In the genomic region with DNA sequence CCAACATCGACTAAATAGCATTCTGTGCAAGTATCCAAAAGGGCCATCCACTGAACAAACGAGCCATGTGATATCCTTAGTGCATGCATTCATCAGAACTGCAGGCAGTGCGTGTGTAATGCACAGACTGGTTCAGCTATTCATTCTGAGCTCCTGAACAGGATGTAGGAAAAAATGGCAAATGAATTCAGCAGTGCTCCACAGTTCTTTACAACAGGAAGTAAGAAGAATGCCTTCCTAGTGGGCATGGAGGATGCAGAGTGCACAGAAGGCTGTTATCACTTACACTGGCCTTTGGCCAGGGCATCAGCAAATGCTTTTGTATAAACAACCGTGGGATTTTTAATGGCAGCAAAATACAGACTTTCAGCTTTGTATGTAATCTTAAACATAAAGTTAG, we compare ENCODE assay signal across 31 mouse cellular contexts.
DNase-seq lines count a peak whose midpoint lies in the region; ATAC-seq and TF ChIP-seq lines count a peak whose summit lies in the region.
"Had no signal": no experiment of that assay in that cellular context is flagged by ENCODE, and none has a peak within 500 bp of the region (broad histone marks: within the 10 kb centered on the region; RNA-seq: fewer than 3 reads in every experiment).

No protein-coding gene starts in this region.

- no peak overlapping the region for H3K9ac ChIP-seq in heart, embryonic 13.5 days
- no peak overlapping the region for H3K9ac ChIP-seq in kidney, postnatal 0 days (ENCODE audit: low read depth, low read length)
- H3K9ac ChIP-seq: embryonic facial prominence, embryonic 13.5 days; hindbrain, embryonic 14.5 days; limb, embryonic 12.5 days; neural tube, embryonic 12.5 days had no signal

- TF ChIP-seq CTCF in kidney, postnatal 0 days (IDR thresholded peaks at IDR 0.05; ENCODE audit: low read depth): no peak
- no peak for TF ChIP-seq CTCF in brain, embryonic 14.5 days (IDR thresholded peaks at IDR 0.05; ENCODE audit: borderline replicate concordance, extremely low read depth, insufficient read depth, insufficient read length)

- no peak for TF ChIP-seq POLR2A in brain, embryonic 14.5 days (IDR thresholded peaks at IDR 0.05; ENCODE audit: borderline replicate concordance, extremely low read depth, insufficient read depth, insufficient read length, poor library complexity, severe bottlenecking)

- H3K27me3 ChIP-seq in heart, embryonic 13.5 days (replicated peaks): no peaks in the 10 kb centered on the region
- H3K27me3 ChIP-seq in kidney, postnatal 0 days (ENCODE audit: insufficient read depth, low read length): no peaks in the 10 kb centered on the region
- H3K27me3 ChIP-seq: embryonic facial prominence, embryonic 13.5 days; limb, embryonic 12.5 days; neural tube, embryonic 12.5 days; Patski had no signal

- H3K36me3 ChIP-seq in heart, embryonic 13.5 days: no peaks in the 10 kb centered on the region
- H3K36me3 ChIP-seq in kidney, postnatal 0 days (ENCODE audit: insufficient read depth, low read length): no peaks in the 10 kb centered on the region
- H3K36me3 ChIP-seq: embryonic facial prominence, embryonic 13.5 days; forebrain, embryonic 10.5 days; limb, embryonic 12.5 days; neural tube, embryonic 12.5 days had no signal

- H3K4me2 ChIP-seq in heart, embryonic 13.5 days: no peak overlapping the region
- no peak overlapping the region for H3K4me2 ChIP-seq in kidney, postnatal 0 days (ENCODE audit: low read length)
- H3K4me2 ChIP-seq: embryonic facial prominence, embryonic 13.5 days; heart, embryonic 11.5 days; hindbrain, embryonic 14.5 days; limb, embryonic 12.5 days; liver, embryonic 11.5 days; midbrain, embryonic 11.5 days; neural tube, embryonic 12.5 days had no signal

- DNase-seq in heart, adult 11 months: no peak
- DNase-seq in kidney, postnatal 0 days (ENCODE audit: low spot score): peak; percentile 23
- DNase-seq in kidney, postnatal 4 days: no peak
- peak; percentile 18 for DNase-seq in brain, embryonic 14.5 days (ENCODE audit: low read depth)
- DNase-seq in lung, postnatal 25 days (ENCODE audit: low spot score): peak; percentile 28
- no peak for DNase-seq in right cerebral cortex, adult 2 months (ENCODE audit: low spot score in 2 of 2)
- DNase-seq: adrenal gland, postnatal 10 days; cerebellum, adult 18-20 months; cerebellum, postnatal 10 days; gastrocnemius, adult 2 months; gastrocnemius, postnatal 36 days; kidney, adult 9 months; kidney, postnatal 14 days; right cerebral cortex, adult 18-20 months; right cerebral cortex, postnatal 4 days; thymus, adult 2 months; thymus, postnatal 36 days had no signal

- WGBS in heart, embryonic 13.5 days: 46% methylated on average over 4 of the region's 4 CpGs
- WGBS in kidney, postnatal 0 days: 74% methylated on average over 4 of the region's 4 CpGs

- no peaks in the 10 kb centered on the region for H3K9me3 ChIP-seq in heart, embryonic 13.5 days
- no peaks in the 10 kb centered on the region for H3K9me3 ChIP-seq in kidney, postnatal 0 days (replicated peaks; ENCODE audit: low read length)
- H3K9me3 ChIP-seq: embryonic facial prominence, embryonic 13.5 days; forebrain, embryonic 10.5 days; limb, embryonic 12.5 days; neural tube, embryonic 12.5 days had no signal

- peaks cover 10% of the 10 kb centered on the region; the same call in 1 of the 2 replicates for H3K4me1 ChIP-seq in heart, embryonic 13.5 days
- no peaks in the 10 kb centered on the region for H3K4me1 ChIP-seq in kidney, postnatal 0 days (replicated peaks; ENCODE audit: insufficient read depth, low read length)
- H3K4me1 ChIP-seq: forebrain, embryonic 10.5 days; neural tube, embryonic 12.5 days had no signal

- H3K27ac ChIP-seq in heart, embryonic 13.5 days (replicated peaks): peak overlapping the region; percentile 21; the same call in 1 of the 2 replicates
- H3K27ac ChIP-seq in kidney, postnatal 0 days: no peak overlapping the region
- H3K27ac ChIP-seq: embryonic facial prominence, embryonic 13.5 days; forebrain, embryonic 10.5 days; gastrocnemius, adult 2 months; hindbrain, embryonic 14.5 days; limb, embryonic 12.5 days; neural tube, embryonic 12.5 days had no signal

- no peak overlapping the region for H3K4me3 ChIP-seq in heart, embryonic 13.5 days
- no peak overlapping the region for H3K4me3 ChIP-seq in kidney, postnatal 0 days (replicated peaks; ENCODE audit: low read depth, low read length)
- H3K4me3 ChIP-seq: embryonic facial prominence, embryonic 13.5 days; forebrain, embryonic 10.5 days; gastrocnemius, adult 2 months; limb, embryonic 12.5 days; myocyte; neural tube, embryonic 12.5 days had no signal

- ATAC-seq in heart, embryonic 13.5 days (ENCODE audit: extremely low read depth, insufficient number of reproducible peaks, low FRiP score, low TSS enrichment): no peak
- ATAC-seq in kidney, postnatal 0 days (replicated peaks; ENCODE audit: low FRiP score, low read depth): no peak
- ATAC-seq: forebrain, embryonic 16.5 days; intestine, postnatal 0 days; midbrain, embryonic 16.5 days; Patski had no signal

Comparison
In these comparisons a context has a peak if more than half of its experiments do, and no peak if none do; other contexts are left out.
1. DNase-seq: peak in kidney, postnatal 0 days (single experiment), brain, embryonic 14.5 days (single experiment) and lung, postnatal 25 days (single experiment); none in heart, adult 11 months (single experiment), kidney, postnatal 4 days (0 of 2) and right cerebral cortex, adult 2 months (0 of 2).